Mouse (Mus musculus): ENCODE results near the gene Rxfp3.
A peak's percentile ranks its signal among the peaks of the same experiment; 100 is the strongest.

Gene Rxfp3

GRCm38 (mm10) chr15:11037711-11038110 lies at the start of gene Rxfp3:
Rxfp3 (minus strand) TSS chr15:11037991.
- DNase-seq = peak; percentile 10

DNA sequence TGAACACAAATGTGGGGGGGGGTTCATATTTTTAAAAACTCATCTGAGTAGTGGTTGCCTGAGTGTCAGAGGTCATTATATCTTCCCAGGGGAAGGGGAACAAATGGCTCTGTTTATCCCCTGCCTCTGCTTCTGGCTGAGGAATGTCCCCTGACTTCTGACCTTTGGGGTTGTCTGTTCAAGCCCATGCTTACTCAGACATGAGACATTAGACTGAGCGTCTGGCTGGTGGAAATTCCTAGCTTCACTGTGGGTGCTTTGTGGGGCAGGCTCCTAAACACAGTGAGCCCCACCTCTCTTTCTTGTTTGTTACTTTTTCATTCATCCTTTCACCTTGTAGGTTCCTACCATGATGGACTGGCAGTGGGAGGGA lies 47.2 kb upstream of the Rxfp3 start:
- no peak for DNase-seq

- no peak for DNase-seq
Observed at GRCm38 (mm10) chr15:11084241-11084992, 46.6 kb upstream of the Rxfp3 start.

DNA sequence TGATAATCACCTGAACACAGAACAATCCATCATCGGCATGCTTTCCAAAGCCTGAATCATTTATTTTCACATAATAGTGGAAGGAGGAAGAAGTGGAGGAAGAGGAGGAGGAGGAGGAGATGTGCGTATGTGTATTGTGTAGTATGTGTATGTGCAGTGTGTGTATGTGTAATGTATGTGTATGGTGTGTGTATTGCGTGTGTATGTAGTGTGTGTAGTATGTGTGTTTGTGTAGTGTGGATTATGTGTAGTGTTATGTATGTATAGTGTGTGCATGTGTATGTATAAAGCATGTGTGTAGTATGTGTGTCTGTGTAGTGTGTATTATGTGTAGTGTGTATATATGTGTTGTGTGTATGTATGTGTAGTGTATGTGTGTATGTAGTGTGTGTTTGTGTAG lies 45.9 kb upstream of the Rxfp3 start:
- no peak for DNase-seq

DNA sequence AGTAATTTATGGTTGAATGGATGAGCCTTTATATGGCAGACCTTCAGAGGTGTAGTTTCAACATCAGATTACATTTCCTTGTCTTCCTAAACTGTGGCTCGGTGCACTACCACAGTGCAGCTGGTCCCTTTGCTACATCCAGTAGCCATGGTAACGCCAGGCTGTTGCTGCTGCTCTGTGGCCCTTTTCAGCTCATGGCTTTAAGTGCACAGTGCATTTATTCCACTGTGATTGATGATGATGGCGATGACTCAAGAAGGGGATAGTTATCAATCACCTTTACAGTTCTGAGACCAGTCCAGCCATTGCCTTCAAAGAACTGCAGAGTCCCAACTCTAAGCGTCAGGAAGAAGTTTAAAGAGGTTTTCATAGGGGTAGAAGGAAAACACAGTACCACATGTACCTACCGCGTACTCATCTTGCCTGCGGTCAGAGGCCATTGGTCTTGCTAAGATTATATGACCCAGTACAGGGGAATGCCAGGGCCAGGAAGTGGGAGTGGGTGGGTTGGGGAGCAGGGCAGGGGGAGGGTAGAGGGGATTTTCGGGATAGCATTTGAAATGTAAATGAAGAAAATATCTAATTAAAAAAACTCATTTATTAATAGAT lies 45.3 kb upstream of the Rxfp3 start:
- DNase-seq = no peak

- no peak for DNase-seq
Observed at GRCm38 (mm10) chr15:11075726-11076361, 38.1 kb upstream of the Rxfp3 start.

DNA sequence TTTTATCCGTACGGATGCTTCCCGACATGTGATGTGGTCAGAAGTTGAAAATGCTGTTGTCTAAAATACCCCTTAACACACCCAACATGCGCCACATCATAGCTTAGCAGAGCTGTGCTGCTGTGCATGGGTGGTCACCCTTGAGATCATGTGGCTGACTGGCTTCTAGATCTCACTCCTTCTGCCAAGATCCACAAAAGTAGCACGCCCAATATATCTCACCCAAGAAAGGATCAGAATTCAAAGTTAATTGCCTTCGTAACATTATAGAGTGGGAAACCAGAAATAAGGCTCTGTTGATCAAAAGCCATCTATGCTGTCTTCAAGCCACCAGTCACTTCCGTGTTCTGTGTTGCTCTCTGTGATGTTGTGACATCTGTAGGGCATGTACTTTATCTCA lies 30.1 kb upstream of the Rxfp3 start:
- DNase-seq = no peak

DNA sequence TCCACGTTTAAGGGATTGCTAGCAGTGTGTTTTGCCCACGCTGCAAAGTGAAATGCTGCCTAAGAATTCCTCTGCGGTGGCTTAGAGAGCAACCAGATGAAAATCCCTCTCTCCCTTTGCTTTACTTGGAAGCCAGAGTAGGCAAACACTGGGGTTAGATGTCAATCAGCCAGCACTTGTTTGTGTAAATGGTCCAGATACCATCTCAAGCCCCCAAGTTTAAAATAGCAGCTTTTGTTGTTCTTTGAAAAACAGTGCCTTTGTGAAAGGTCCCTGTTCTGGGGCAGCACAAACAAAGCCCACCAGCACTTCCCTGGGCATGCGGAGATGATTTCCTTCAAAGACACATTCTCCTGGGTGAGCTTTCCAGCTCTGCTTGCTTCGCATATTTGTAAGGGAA lies 28.5 kb upstream of the Rxfp3 start:
- no peak for DNase-seq

- DNase-seq = no peak
Observed at GRCm38 (mm10) chr15:11065528-11066171, 27.9 kb upstream of the Rxfp3 start.

GRCm38 (mm10) chr15:11064558-11065411 lies 27.0 kb upstream of the Rxfp3 start, which contains the start of gene Adamts12:
Adamts12 (plus strand) TSS chr15:11064790.
- no peak for DNase-seq

- DNase-seq = no peak
Observed at GRCm38 (mm10) chr15:11064160-11064557, 26.4 kb upstream of the Rxfp3 start.

- no peak for DNase-seq
Observed at GRCm38 (mm10) chr15:11062903-11063302, 25.1 kb upstream of the Rxfp3 start.

DNA sequence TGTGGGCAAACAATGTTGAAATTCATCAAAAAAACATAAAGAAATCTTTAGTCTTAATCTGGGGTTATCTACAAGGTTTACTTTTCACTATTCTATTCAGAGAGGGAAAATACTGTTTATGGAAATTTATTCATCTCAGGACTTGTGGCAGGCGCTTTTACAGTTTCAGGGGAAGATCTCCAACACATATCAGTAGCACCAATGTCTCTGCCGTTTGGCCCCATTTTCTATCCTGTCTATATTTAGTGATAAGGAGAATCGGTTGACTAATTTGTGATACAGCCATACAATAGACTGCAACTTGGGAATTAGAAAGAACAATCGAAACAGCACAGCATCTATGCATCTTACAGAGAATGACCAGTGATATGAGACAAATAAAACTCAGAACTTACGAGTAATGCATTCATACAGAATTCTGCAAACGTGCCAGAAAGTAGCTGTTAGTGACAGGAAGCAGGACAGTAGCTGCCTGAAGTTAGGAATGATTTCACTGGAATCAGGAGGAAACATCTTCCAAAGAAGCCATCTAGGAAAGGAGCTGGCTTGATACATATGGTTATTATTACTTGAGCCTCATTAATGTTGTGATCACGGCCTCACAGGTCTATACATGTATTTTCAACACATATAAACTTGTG lies 16.8 kb upstream of the Rxfp3 start:
- no peak for DNase-seq

DNA sequence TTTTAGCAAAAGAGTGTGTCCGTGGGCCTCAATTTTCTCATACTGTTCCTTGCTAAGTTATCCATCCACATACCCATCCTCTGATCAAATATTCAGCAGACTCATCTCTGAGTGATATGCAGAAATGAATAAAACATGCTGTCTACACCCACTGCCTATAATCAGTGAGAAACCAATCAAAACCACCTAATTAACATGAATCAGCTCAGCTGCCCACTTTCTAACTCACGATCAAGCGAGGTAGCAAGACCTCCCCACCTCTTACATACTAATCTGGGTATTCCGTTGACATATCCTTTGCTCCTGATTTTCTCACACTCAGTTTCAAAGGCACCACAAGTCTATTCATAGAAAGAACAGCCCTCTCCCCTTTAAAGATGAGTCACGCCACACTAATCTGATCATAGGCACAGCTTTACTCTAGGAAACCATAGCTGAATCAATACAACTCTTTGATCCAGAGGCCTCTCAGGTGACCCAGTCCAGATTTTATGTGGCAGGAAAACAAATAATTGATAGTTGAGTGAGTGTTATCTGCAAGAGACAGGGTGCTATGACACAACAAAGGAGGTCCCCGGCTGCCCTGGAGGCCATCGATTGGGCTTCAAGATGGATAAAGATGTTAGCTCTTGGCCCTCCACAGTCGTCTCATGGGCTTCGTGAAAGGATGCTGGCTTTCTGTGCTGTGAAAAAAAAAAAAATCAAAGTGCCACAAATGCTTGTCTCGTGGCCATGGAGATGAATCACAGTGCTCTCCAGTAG lies 16.1 kb upstream of the Rxfp3 start:
- DNase-seq = no peak

DNA sequence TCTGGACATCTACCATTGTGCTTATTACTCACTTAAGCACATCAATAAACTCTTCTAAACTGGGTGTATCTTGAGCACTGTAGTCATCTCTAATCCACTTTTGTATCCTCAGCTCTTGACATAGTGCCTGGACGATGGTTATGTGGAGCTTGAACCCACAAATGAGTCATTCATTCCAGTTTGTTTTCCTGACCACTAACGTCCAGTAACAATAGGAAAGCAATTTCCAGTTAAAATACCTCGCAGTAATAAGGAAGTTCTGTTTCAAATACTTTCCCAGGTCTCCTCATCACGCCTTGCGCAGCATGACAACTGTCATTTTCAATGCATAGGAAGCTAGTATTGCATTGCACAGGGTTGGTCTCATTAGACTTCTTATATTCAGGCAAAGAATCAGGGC lies 5.0 kb upstream of the Rxfp3 start:
- DNase-seq = no peak

GRCm38 (mm10) chr15:11041229-11041628 lies 3.4 kb upstream of the Rxfp3 start:
- DNase-seq = no peak

- DNase-seq = no peak
Observed at GRCm38 (mm10) chr15:11040067-11040466, 2.3 kb upstream of the Rxfp3 start.

DNA sequence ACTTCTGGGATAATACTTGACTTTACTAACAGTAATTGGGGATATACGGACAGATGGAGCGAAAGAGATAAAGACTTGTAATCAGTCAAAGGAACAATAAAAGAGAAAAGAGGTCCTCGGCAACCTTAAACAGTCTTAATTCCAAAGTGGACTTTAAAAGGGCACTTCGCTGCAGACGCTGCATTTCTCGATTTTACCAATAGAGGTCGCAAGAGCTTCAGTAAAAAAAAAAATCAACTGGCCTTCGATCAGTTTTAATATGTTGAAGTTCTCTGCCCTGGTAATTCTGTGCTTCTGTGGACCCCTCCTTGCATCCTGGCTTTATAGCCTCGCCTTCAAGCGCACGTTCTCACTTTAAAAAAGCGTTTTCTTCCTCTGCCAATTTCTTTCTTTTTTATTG lies 685 bp upstream of the Rxfp3 start:
- peak; percentile 11 for DNase-seq

GRCm38 (mm10) chr15:11037376-11037695 lies 455 bp downstream of the Rxfp3 start:
- DNase-seq = no peak

GRCm38 (mm10) chr15:11036535-11037375 lies 1.0 kb downstream of the Rxfp3 start:
- peak; percentile 8 for DNase-seq

All from right cerebral cortex, adult 18-20 months (tissue).